Mouse (Mus musculus) mouse trophoblast stem cell (cell line): ENCODE results near the gene Acadm.

Experiments used
- in situ Hi-C, 2 experiments: fragments of 300-500 bp; cut with MseI, MboI; formaldehyde crosslinking; loops; 2 replicates in 1 of 2; 3 replicates in 1 of 2; pipeline ENCODE4 v1.15.1; 2025

The Acadm gene

DNA sequence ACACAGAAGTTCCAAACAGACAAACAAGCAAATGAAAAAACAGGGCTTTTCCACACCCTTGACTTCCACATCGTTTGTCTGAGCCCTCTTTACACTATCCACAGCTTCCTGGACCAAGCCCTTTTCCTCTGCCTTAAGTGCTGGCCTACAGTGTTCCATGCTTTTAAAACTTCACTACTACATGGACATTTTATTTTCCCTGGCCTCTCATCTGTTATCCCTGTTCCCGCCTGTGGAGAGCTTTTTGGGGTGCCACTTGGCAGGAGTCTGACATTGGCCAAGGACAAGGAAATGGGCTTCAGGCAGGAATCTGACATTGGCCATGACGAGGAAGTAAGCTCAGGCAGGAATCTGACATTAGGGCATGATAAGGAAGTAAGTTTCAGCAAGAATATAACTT, 41.8 kb downstream of the Acadm start:
- in situ Hi-C loops, result no loop called here

GRCm38 (mm10) chr3:153901904-153902303, 42.5 kb downstream of the Acadm start:
- in situ Hi-C loops, result no loop called here

- in situ Hi-C loops, result no loop called here
Observed at GRCm38 (mm10) chr3:153897216-153897615, 47.2 kb downstream of the Acadm start.

- in situ Hi-C loops, result no loop called here
Observed at GRCm38 (mm10) chr3:153895454-153895853, 49.0 kb downstream of the Acadm start.

GRCm38 (mm10) chr3:153889188-153889781, 55.1 kb downstream of the Acadm start:
- in situ Hi-C loops, result no loop called here

- in situ Hi-C loops, result no loop called here
Observed at GRCm38 (mm10) chr3:153888141-153888540, 56.3 kb downstream of the Acadm start.

DNA sequence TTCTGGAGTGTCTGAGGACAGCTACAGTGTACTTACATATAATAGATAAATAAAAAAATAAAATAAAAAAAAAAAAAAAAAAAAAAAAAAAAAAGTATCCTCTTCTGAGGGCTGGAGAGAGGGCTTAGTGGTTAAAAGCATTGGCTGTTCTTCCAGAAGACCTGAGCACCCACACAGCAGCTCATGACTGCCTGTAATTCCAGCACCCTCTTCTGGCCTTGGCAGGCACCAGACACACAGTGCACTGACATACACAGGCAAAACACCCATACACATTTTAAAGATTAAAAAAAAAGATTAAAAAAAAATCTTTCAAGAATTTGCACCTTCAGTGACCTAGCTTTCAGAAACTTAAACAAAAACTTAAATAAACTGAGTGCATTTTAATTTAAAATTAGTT, 58.1 kb downstream of the Acadm start:
- in situ Hi-C loops, result no loop called here
